Mouse (Mus musculus) liver, adult 2 months (tissue): ENCODE measurements at regions not wholly inside any gene's neighbourhood (a gene's known extent, or its start where the extent isn't known, plus 50 kb on each side); places are given as distances from the start of the nearest gene placed in this dataset.

Experiments
- DNase-seq: peaks from one replicate; pipeline ENCODE4 v3.0.0-alpha.2; 2011; ENCODE audit warnings: low read depth, low spot score; ENCODE audit errors: extremely low read depth
- H3K27ac ChIP-seq: fragments of 200-500 bp; replicated peaks from 2 replicates; pipeline ENCODE4 v1.5.1; 2012; ENCODE audit warnings: low read depth, mild to moderate bottlenecking, control low read depth, inconsistent platforms, low read length; ENCODE audit not compliant: insufficient read depth
- H3K27me3 ChIP-seq: fragments of 200-500 bp; 2 replicates; pipeline ENCODE4 v1.6.1; 2012; ENCODE audit warnings: mild to moderate bottlenecking, moderate library complexity, low read length, inconsistent platforms; ENCODE audit not compliant: control insufficient read depth, insufficient read depth
- H3K36me3 ChIP-seq: fragments of 200-500 bp; 2 replicates; pipeline ENCODE4 v1.6.1; 2012; ENCODE audit warnings: low read length, inconsistent platforms; ENCODE audit not compliant: control insufficient read depth, insufficient read depth
- H3K4me1 ChIP-seq: fragments of 200-500 bp; 2 replicates; pipeline ENCODE4 v1.6.1; 2011; ENCODE audit warnings: low read length; ENCODE audit not compliant: control insufficient read depth, insufficient read depth
- H3K4me3 ChIP-seq: fragments of 200-500 bp; 2 replicates; pipeline ENCODE4 v1.5.1; 2011; ENCODE audit warnings: low read depth, mild to moderate bottlenecking, control low read depth, low read length, moderate library complexity; ENCODE audit not compliant: insufficient read depth
- H3K79me2 ChIP-seq: fragments of 200-500 bp; 2 replicates; pipeline ENCODE4 v1.6.1; 2012; ENCODE audit warnings: inconsistent platforms, mild to moderate bottlenecking, low read length, moderate library complexity; ENCODE audit not compliant: control insufficient read depth, insufficient read depth
- H3K9ac ChIP-seq: fragments of 200-500 bp; 2 replicates; pipeline ENCODE4 v1.6.1; 2012; ENCODE audit warnings: low read depth, mild to moderate bottlenecking, control low read depth, inconsistent platforms, low read length
- CTCF ChIP-seq: fragments of 200-500 bp; IDR thresholded peaks from 2 replicates; pipeline ENCODE4 v1.5.1; 2011; ENCODE audit warnings: low read depth, low read length, control low read depth
- POLR2A ChIP-seq: fragments of 200-500 bp; IDR thresholded peaks from 2 replicates; pipeline ENCODE4 v1.6.1; 2011; ENCODE audit warnings: low read length, control low read depth; ENCODE audit not compliant: insufficient read depth; ENCODE audit errors: extremely low read depth
- WGBS: fragments of 180-500 bp; shearing (Covaris S2); methylation state at CpG from one replicate; pipeline ENCODE4 v1.1.7; 2018; 5-methylcytosine and 5-hydroxymethylcytosine counted together

- 84% methylated on average over 12 of the region's 12 CpGs for WGBS
- H3K4me1 ChIP-seq: peaks cover 2% of the 10 kb centered on the region; the same call in 1 of the 2 replicates
- no peak overlapping the region for H3K4me3 ChIP-seq
- no peak overlapping the region for H3K9ac ChIP-seq
- H3K36me3 ChIP-seq: no peaks in the 10 kb centered on the region
- H3K27ac ChIP-seq: no peak overlapping the region
- no peak for DNase-seq
- H3K79me2 ChIP-seq: no peaks in the 10 kb centered on the region
- no peak for TF ChIP-seq CTCF
- TF ChIP-seq POLR2A: no peak
- H3K27me3 ChIP-seq: no peaks in the 10 kb centered on the region
These were observed 73.1 kb upstream of the Lrig1 start for GRCm38 (mm10) chr6:94772868-94773603.

GRCm38 (mm10) chr6:94772391-94772790 lies 72.4 kb upstream of the Lrig1 start:
- Histone ChIP-seq H3K36me3 (no peaks in the 10 kb centered on the region), H3K4me1 (peaks cover 2% of the 10 kb centered on the region; the same call in 1 of the 2 replicates), H3K27me3 (no peaks in the 10 kb centered on the region), H3K79me2 (no peaks in the 10 kb centered on the region), H3K4me3 (no peak overlapping the region), H3K9ac (no peak overlapping the region), H3K27ac (no peak overlapping the region)
- 85% methylated on average over 7 of the region's 7 CpGs for WGBS
- DNase-seq: no peak
- no peak for TF ChIP-seq CTCF
- no peak for TF ChIP-seq POLR2A

GRCm38 (mm10) chr6:94768230-94768629 lies 68.3 kb upstream of the Lrig1 start:
- WGBS: 88% methylated on average over 5 of the region's 5 CpGs
- Histone ChIP-seq H3K27ac (no peak overlapping the region), H3K9ac (no peak overlapping the region), H3K79me2 (no peaks in the 10 kb centered on the region), H3K27me3 (no peaks in the 10 kb centered on the region), H3K4me1 (peaks cover 6% of the 10 kb centered on the region; the same call in 1 of the 2 replicates), H3K4me3 (no peak overlapping the region), H3K36me3 (no peaks in the 10 kb centered on the region)
- DNase-seq: no peak
- TF ChIP-seq CTCF: no peak

GRCm38 (mm10) chr6:94765724-94766123 lies 65.8 kb upstream of the Lrig1 start:
- Histone ChIP-seq H3K27ac (no peak overlapping the region; the same call in 1 of the 2 replicates), H3K36me3 (no peaks in the 10 kb centered on the region), H3K4me1 (peaks cover 4% of the 10 kb centered on the region; the same call in 1 of the 2 replicates), H3K4me3 (no peak overlapping the region), H3K27me3 (no peaks in the 10 kb centered on the region), H3K79me2 (no peaks in the 10 kb centered on the region), H3K9ac (no peak overlapping the region)
- TF ChIP-seq POLR2A (no peak), CTCF (no peak)
- peak; percentile 93 for DNase-seq
- 21% methylated on average over 6 of the region's 6 CpGs for WGBS

- Histone ChIP-seq H3K27me3 (no peaks in the 10 kb centered on the region), H3K4me3 (no peak overlapping the region), H3K4me1 (peaks cover 4% of the 10 kb centered on the region; the same call in 1 of the 2 replicates), H3K36me3 (no peaks in the 10 kb centered on the region), H3K9ac (no peak overlapping the region), H3K79me2 (no peaks in the 10 kb centered on the region), H3K27ac (no peak overlapping the region)
- WGBS: 81% methylated on average over 6 of the region's 6 CpGs
- TF ChIP-seq CTCF (no peak), POLR2A (no peak)
- no peak for DNase-seq
These were observed 61.4 kb upstream of the Lrig1 start for GRCm38 (mm10) chr6:94761341-94761740.

- Histone ChIP-seq H3K27me3 (no peaks in the 10 kb centered on the region), H3K4me1 (peaks cover 3% of the 10 kb centered on the region; the same call in 1 of the 2 replicates), H3K79me2 (no peaks in the 10 kb centered on the region), H3K4me3 (no peak overlapping the region), H3K9ac (no peak overlapping the region), H3K27ac (no peak overlapping the region), H3K36me3 (no peaks in the 10 kb centered on the region)
- 81% methylated on average over 17 of the region's 17 CpGs for WGBS
- TF ChIP-seq POLR2A (no peak), CTCF (no peak)
- DNase-seq: no peak
These were observed 60.7 kb upstream of the Lrig1 start for GRCm38 (mm10) chr6:94760629-94761111.
